Mouse (Mus musculus): ENCODE results near the gene Kcnh1. TPM values are rescaled to one million over a fixed set of nuclear protein-coding genes. Genes with fewer than 3 reads are reported as not detected.

Gene Kcnh1
- polyA plus RNA-seq, 1 experiment from 2014 or later, result 1.5 TPM

GRCm38 (mm10) chr1:192387624-192388023 is 197.1 kb downstream of the Kcnh1 start:
- Histone ChIP-seq H3K4me1 (replicated peaks) (peaks cover 5% of the 10 kb centered on the region), H3K9ac (replicated peaks) (no peak overlapping the region), H3K9me3 (no peaks in the 10 kb centered on the region), H3K4me2 (replicated peaks) (no peak overlapping the region), H3K27ac (no peak overlapping the region), H3K27me3 (no peaks in the 10 kb centered on the region), H3K4me3 (replicated peaks) (no peak overlapping the region), H3K36me3 (no peaks in the 10 kb centered on the region)
- ATAC-seq, result no peak

DNA sequence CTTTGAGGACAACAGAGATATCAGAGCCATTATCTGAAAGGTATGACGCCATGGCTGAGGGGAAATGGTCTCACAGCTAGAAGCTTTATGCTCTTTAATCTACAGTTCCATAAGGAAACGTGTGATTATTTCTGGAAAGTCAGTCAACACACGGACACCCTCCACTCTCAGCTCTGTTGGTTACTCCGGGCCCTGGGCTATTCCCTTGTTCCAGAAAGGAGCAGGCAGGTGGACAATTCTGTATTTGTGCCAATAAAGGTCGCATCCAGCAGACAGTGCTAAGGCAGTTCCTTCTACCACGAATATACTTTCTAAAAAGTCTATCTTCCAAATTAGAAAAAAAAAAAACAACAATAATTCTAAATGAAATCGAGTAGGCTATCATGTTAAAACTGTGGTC is 200.5 kb downstream of the Kcnh1 start:
- Histone ChIP-seq H3K4me1 (replicated peaks) (peaks cover 5% of the 10 kb centered on the region), H3K36me3 (no peaks in the 10 kb centered on the region), H3K4me3 (replicated peaks) (no peak overlapping the region), H3K9ac (replicated peaks) (no peak overlapping the region), H3K9me3 (no peaks in the 10 kb centered on the region), H3K4me2 (replicated peaks) (no peak overlapping the region), H3K27me3 (no peaks in the 10 kb centered on the region), H3K27ac (no peak overlapping the region)
- ATAC-seq, result no peak
- WGBS, result 78% methylated on average over 7 of the region's 7 CpGs

GRCm38 (mm10) chr1:192392232-192392631 is 201.7 kb downstream of the Kcnh1 start:
- Histone ChIP-seq H3K27ac (no peak overlapping the region), H3K4me3 (replicated peaks) (no peak overlapping the region), H3K9ac (replicated peaks) (no peak overlapping the region), H3K4me2 (replicated peaks) (no peak overlapping the region), H3K4me1 (replicated peaks) (peaks cover 5% of the 10 kb centered on the region), H3K27me3 (no peaks in the 10 kb centered on the region), H3K9me3 (no peaks in the 10 kb centered on the region), H3K36me3 (no peaks in the 10 kb centered on the region)
- 83% methylated on average over 2 of the region's 2 CpGs for WGBS
- no peak for ATAC-seq

- WGBS, result 71% methylated on average over 14 of the region's 14 CpGs
These were observed 209.3 kb downstream of the Kcnh1 start for GRCm38 (mm10) chr1:192399667-192400490.

DNA sequence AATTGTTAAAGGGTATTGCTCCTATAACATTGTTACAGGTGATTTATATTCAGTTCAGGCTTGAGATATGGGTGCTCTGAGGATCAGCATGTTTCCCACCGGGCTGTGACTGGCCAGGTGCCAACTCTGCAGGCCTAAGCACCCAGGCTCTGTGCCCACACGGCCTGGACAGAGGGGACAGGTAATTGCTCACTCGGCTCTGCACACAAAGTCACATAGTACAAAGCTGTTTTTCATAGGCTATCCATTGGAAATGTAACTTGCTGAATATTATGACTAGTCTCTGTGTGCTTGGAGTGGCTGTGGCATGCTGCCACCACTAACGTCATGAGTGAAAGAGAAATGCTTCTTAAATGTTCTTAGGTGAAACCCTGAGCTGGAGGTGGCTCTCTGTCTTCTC is 210.4 kb downstream of the Kcnh1 start:
- Histone ChIP-seq H3K27ac (no peak overlapping the region), H3K4me1 (replicated peaks) (no peaks in the 10 kb centered on the region), H3K4me2 (replicated peaks) (no peak overlapping the region), H3K4me3 (replicated peaks) (no peak overlapping the region), H3K9ac (replicated peaks) (no peak overlapping the region), H3K27me3 (no peaks in the 10 kb centered on the region), H3K9me3 (no peaks in the 10 kb centered on the region), H3K36me3 (no peaks in the 10 kb centered on the region)
- 67% methylated on average over 4 of the region's 4 CpGs for WGBS
- ATAC-seq, result no peak

More at GRCm38 (mm10) chr1:192399667-192400490, 209.3 kb downstream of the Kcnh1 start:
- no peaks in the 10 kb centered on the region for H3K9me3 ChIP-seq
- H3K4me1 ChIP-seq (replicated peaks), result no peaks in the 10 kb centered on the region
- no peaks in the 10 kb centered on the region for H3K36me3 ChIP-seq
- H3K4me3 ChIP-seq (replicated peaks), result no peak overlapping the region
- H3K27ac ChIP-seq, result no peak overlapping the region
- H3K4me2 ChIP-seq (replicated peaks), result no peak overlapping the region
- no peaks in the 10 kb centered on the region for H3K27me3 ChIP-seq
- ATAC-seq, result no peak
- no peak overlapping the region for H3K9ac ChIP-seq (replicated peaks)

DNA sequence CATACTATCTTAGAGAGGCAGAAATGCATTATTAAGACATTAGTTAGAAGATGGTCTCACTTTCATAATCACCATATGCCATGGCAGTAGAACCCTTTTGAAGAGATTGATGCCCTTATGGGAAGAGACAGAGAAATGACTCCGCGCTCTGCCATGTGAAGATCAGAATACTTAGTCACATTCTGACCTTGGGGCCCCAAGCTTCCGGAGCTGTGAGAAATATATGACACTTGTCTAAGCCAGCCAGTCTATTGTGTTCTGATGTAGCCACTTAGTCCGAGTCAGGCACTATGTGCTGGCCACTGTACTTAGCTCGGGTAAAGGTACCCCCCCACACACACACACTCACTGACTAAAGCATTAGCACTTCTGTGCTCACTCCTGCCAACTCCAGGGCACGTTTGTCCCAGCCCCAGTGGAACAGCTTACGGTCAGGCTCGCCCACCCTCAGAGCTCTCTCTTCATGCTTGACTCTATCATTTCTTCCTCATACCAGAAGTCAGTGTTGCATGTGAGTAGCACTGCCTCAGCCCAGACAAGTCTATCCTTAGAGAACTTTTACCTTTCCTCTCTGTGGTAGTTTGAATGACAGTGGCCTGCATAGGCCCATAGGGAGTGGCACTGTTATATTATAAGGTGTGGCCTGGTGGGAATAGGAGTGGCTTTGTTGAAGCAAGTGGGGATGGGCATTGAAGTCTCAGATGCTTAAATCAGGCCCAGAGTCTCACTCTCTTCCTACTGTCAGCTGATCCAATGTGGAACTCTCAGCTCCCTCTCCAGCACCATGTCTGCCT is 212.5 kb downstream of the Kcnh1 start:
- Histone ChIP-seq H3K4me1 (replicated peaks) (no peaks in the 10 kb centered on the region), H3K27ac (no peak overlapping the region), H3K4me2 (replicated peaks) (no peak overlapping the region), H3K9me3 (no peaks in the 10 kb centered on the region), H3K36me3 (no peaks in the 10 kb centered on the region), H3K4me3 (replicated peaks) (no peak overlapping the region), H3K9ac (replicated peaks) (no peak overlapping the region), H3K27me3 (no peaks in the 10 kb centered on the region)
- ATAC-seq, result no peak
- WGBS, result 89% methylated on average over 8 of the region's 8 CpGs

DNA sequence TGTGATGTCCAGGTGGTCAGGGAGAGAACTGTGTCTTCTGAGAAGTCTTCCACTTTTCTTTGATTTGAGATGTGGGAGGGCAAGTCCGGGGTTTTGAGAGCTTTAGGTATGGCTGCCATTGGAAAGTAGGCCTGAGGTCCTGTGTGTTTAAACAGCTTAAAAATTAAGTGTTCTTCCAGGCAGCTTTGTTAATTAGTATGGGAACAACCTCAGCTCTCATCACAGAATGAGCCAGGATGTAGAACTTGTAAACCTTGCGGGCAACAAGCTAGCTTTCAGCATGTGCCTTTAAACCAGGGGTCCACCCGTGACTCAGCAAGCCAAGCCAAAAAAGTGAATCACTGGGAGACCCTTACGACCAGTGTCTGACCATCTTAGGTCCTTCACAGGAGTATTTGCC is 214.6 kb downstream of the Kcnh1 start:
- no peaks in the 10 kb centered on the region for H3K36me3 ChIP-seq
- 89% methylated on average over 4 of the region's 4 CpGs for WGBS
- no peak for ATAC-seq
- H3K9me3 ChIP-seq, result no peaks in the 10 kb centered on the region
- H3K4me3 ChIP-seq (replicated peaks), result no peak overlapping the region
- H3K4me1 ChIP-seq (replicated peaks), result no peaks in the 10 kb centered on the region
- H3K27me3 ChIP-seq, result no peaks in the 10 kb centered on the region
- no peak overlapping the region for H3K9ac ChIP-seq (replicated peaks)
- H3K27ac ChIP-seq, result no peak overlapping the region
- no peak overlapping the region for H3K4me2 ChIP-seq (replicated peaks)

DNA sequence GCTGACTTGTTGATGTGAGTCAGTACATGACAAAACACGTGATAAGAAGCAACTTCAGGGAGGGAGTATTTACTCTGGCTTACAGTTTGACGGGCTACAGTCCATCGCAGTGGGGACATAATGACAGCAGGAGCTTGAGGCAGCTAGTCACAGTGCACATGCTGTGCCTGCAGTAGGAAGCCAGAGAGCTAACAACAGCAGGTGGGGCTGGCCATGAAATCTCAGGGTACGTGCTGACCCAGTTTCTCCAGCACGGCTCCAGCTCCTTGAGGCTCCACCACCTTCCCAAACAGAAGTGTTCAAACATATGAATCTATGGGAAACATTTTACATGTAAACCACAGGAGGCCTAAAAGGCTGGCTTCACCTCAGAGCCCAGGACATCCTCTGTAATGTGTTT is 216.0 kb downstream of the Kcnh1 start:
- WGBS, result 88% methylated on average over 5 of the region's 5 CpGs
- no peak overlapping the region for H3K27ac ChIP-seq
- no peak overlapping the region for H3K9ac ChIP-seq (replicated peaks)
- H3K4me1 ChIP-seq (replicated peaks), result no peaks in the 10 kb centered on the region
- no peaks in the 10 kb centered on the region for H3K36me3 ChIP-seq
- H3K4me3 ChIP-seq (replicated peaks), result no peak overlapping the region
- no peaks in the 10 kb centered on the region for H3K9me3 ChIP-seq
- ATAC-seq, result no peak
- no peaks in the 10 kb centered on the region for H3K27me3 ChIP-seq
- no peak overlapping the region for H3K4me2 ChIP-seq (replicated peaks)

DNA sequence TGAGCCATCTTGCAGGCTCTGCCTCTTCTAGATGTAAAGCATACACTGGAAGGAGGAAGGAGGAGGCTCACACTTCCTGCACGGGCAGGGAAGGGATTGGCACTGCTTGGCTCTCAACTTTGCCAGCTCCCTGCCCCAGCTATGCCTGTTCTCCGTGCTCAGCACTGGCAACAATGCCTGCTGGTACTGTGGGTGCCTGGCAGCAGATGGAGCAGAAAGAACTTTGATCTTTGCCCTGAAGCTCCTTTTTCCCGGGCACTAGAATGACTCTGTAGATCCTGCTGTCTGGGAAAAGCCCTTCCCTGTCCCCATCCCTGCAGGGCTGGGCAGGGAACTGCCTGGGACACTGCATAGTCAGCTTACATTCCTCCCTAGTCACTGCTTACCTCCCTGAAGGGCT is 225.2 kb downstream of the Kcnh1 start:
- Histone ChIP-seq H3K9ac (replicated peaks) (no peak overlapping the region), H3K27ac (no peak overlapping the region), H3K36me3 (no peaks in the 10 kb centered on the region), H3K9me3 (no peaks in the 10 kb centered on the region), H3K27me3 (no peaks in the 10 kb centered on the region), H3K4me3 (replicated peaks) (no peak overlapping the region), H3K4me2 (replicated peaks) (no peak overlapping the region), H3K4me1 (replicated peaks) (no peaks in the 10 kb centered on the region)
- no peak for ATAC-seq
- WGBS, result 72% methylated on average over 3 of the region's 3 CpGs

- Histone ChIP-seq H3K27ac (no peak overlapping the region), H3K4me3 (replicated peaks) (no peak overlapping the region), H3K9ac (replicated peaks) (no peak overlapping the region), H3K4me2 (replicated peaks) (no peak overlapping the region), H3K27me3 (no peaks in the 10 kb centered on the region), H3K9me3 (no peaks in the 10 kb centered on the region), H3K4me1 (replicated peaks) (no peaks in the 10 kb centered on the region), H3K36me3 (no peaks in the 10 kb centered on the region)
- ATAC-seq, result no peak
- WGBS, result 77% methylated on average over 9 of the region's 9 CpGs
These were observed 225.8 kb downstream of the Kcnh1 start for GRCm38 (mm10) chr1:192416241-192416821.

DNA sequence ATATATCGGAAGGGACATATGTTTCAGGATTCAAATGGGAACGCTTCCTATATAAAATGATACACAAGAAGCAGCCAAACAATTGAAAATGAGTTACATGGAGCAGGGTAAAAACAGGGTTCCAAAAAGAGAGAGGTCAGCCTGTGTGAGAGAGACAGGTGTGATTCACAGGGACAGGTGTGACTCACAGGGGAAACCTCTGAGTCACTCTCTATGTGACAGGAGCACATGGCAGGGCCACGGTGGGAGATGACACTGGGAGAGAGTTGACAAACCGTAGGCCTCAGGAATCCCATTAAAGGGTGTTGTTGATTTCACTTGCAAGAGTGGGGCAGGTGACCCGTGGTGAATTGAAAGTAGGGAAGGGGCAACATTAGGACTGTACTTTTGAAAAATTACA is 228.6 kb downstream of the Kcnh1 start:
- Histone ChIP-seq H3K27me3 (no peaks in the 10 kb centered on the region), H3K36me3 (no peaks in the 10 kb centered on the region), H3K9ac (replicated peaks) (no peak overlapping the region), H3K9me3 (no peaks in the 10 kb centered on the region), H3K4me2 (replicated peaks) (no peak overlapping the region), H3K4me3 (replicated peaks) (no peak overlapping the region), H3K4me1 (replicated peaks) (no peaks in the 10 kb centered on the region), H3K27ac (no peak overlapping the region)
- WGBS, result 89% methylated on average over 5 of the region's 5 CpGs
- no peak for ATAC-seq

DNA sequence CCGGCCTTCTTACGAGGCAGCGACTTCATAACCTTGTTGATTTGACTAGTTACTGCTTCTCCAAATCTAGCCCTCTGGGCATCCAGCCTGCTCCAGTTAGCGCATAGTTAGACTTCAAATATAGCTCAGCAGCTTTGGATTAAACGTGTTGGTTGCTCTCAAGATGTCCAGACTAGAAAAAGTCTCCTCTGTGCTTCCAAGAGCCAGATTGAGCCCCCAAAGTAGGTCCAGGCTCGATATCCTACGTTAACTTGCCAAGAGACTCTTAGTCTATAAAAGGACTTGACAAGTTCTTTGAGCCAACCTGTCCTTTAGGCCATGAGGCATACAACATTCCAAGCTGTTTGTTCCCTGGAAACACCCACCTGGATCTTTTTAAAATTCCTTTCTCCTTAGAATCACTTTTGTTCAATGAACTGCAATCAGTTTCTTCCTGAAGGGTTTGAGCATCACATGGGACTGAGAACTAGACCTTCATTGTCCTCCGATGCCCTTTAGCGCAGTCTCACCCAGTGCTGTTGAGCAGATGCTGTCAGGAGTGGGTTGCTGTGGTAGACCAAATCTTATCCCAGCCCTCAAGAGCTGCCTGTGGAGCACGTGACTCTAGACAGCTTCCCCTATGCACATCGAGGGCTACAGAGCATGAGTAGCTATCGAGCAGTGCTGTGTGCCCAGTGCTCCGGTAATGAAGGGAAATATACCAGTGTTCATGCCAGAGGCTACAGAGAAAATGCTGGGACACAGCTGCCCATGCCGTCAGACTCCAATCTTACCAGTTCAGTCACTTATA is 231.0 kb downstream of the Kcnh1 start:
- ATAC-seq, result no peak
- Histone ChIP-seq H3K4me2 (replicated peaks) (no peak overlapping the region), H3K4me1 (replicated peaks) (no peaks in the 10 kb centered on the region), H3K4me3 (replicated peaks) (no peak overlapping the region), H3K9ac (replicated peaks) (no peak overlapping the region), H3K27me3 (no peaks in the 10 kb centered on the region), H3K36me3 (no peaks in the 10 kb centered on the region), H3K27ac (no peak overlapping the region), H3K9me3 (no peaks in the 10 kb centered on the region)
- 91% methylated on average over 14 of the region's 14 CpGs for WGBS
